Comparison of ENCODE assay signal across 8 mouse cellular contexts in genomic region chr14:56777360-56778136, GRCm38 (mm10). TPM values are rescaled to one million over a fixed set of nuclear protein-coding genes. Genes with fewer than 3 reads are reported as not detected.
DNase-seq lines count a peak whose midpoint lies in the region; TF ChIP-seq lines count a peak whose summit lies in the region.

No protein-coding gene starts in this region.

- TF ChIP-seq CTCF in cortical plate, adult 2 months (IDR thresholded peaks at IDR 0.05; ENCODE audit: extremely low read depth, insufficient read depth, low read length): no peak

- peak overlapping the region; percentile 82 for H3K27ac ChIP-seq in cortical plate, adult 2 months (ENCODE audit: insufficient read depth, low read length)

- DNase-seq in adipocyte (ENCODE audit: low spot score): peak; percentile 56
- peak; percentile 15 to 35 for DNase-seq in gastrocnemius, adult 8-10 months (ENCODE audit: low spot score in 2 of 2)
- peak; percentile 75 for DNase-seq in induced T-regulatory cell, adult 2 months (ENCODE audit: low read depth)
- peak; percentile 20 to 53 for DNase-seq in left cerebral cortex, adult 9 months (ENCODE audit: low spot score in 2 of 2)
- DNase-seq in right cerebral cortex, postnatal 10 days (ENCODE audit: low spot score in 2 of 2): peak; percentile 75 to 79
- DNase-seq in urinary bladder, postnatal 14 days (ENCODE audit: low spot score): peak; percentile 66

- no peak for TF ChIP-seq POLR2A in cortical plate, adult 2 months (IDR thresholded peaks at IDR 0.05; ENCODE audit: extremely low read depth, insufficient read depth, low read length)

- H3K9me3 ChIP-seq in megakaryocyte, embryonic 14.5 days: no peaks in the 10 kb centered on the region

- peak overlapping the region; percentile 85 for H3K4me3 ChIP-seq in cortical plate, adult 2 months (ENCODE audit: insufficient read depth, low read length)
- peak overlapping the region; percentile 96 for H3K4me3 ChIP-seq in megakaryocyte, embryonic 14.5 days (replicated peaks)

- peaks cover 3% of the 10 kb centered on the region; the same call in 1 of the 2 replicates for H3K4me1 ChIP-seq in cortical plate, adult 2 months (ENCODE audit: control insufficient read depth, insufficient read depth, low read length)
- H3K4me1 ChIP-seq in megakaryocyte, embryonic 14.5 days: peaks cover 57% of the 10 kb centered on the region

- peaks cover 9% of the 10 kb centered on the region for H3K36me3 ChIP-seq in megakaryocyte, embryonic 14.5 days (replicated peaks; ENCODE audit: low read length)

- H3K27me3 ChIP-seq in megakaryocyte, embryonic 14.5 days (replicated peaks): no peaks in the 10 kb centered on the region

RNA-seq across cellular contexts. Expression of gene Pspc1, which starts 0.6 kb away (rescaled TPM):
- polyA plus RNA-seq in cortical plate, adult 2 months (2012; rRNA removed): 32.1 and 33.2 TPM in 2 replicates
- 10 to 100 TPM in 1 of 4 experiments, 1 to 10 TPM in 3; 6.8 to 10.3 (median 9.1) TPM for total RNA-seq in gastrocnemius, adult 8-10 months (2022)
- polyA plus RNA-seq in megakaryocyte, embryonic 14.5 days (2012; ENCODE audit: insufficient read depth, low replicate concordance): 1.7 and 4.4 TPM in 2 replicates

RNA-seq across cellular contexts. Expression of gene Zmym5, which starts 34.0 kb away (rescaled TPM):
- 26.9 and 28.9 TPM in 2 replicates for polyA plus RNA-seq in cortical plate, adult 2 months (2012; rRNA removed)
- total RNA-seq in gastrocnemius, adult 8-10 months (2022): 10 to 100 TPM; 18.8 to 22.6 (median 20.6) TPM
- 0.67 and 1.5 TPM in 2 replicates for polyA plus RNA-seq in megakaryocyte, embryonic 14.5 days (2012; ENCODE audit: insufficient read depth, low replicate concordance)

Comparison
In these comparisons a context has a peak if more than half of its experiments do, and no peak if none do; other contexts are left out.
1. Peak in every context shown above with its lines: DNase-seq, H3K4me3 ChIP-seq and H3K27ac ChIP-seq.
2. DNase-seq: peak in every context shown above with its lines; median percentile 77 in right cerebral cortex, postnatal 10 days; 75 in induced T-regulatory cell, adult 2 months; 66 in urinary bladder, postnatal 14 days; 56 in adipocyte; 36 in left cerebral cortex, adult 9 months; 25 in gastrocnemius, adult 8-10 months.
3. RNA of gene Zmym5, which starts 34.0 kb away (polyA plus RNA-seq): 26.9 to 28.9 TPM in cortical plate, adult 2 months; 0.67 to 1.5 TPM in megakaryocyte, embryonic 14.5 days; every median in the first group is over 10 times any median in the second.